Mouse (Mus musculus) hematopoietic stem cell, adult 5-6 weeks (primary cell): Measurements from ENCODE around the gene Slfn2. TPM values are rescaled to one million over a fixed set of nuclear protein-coding genes. Genes with fewer than 3 reads are reported as not detected.

Experiments used
- total RNA-seq: library from RNA; stranded (forward); fragments of 172-1452, 232-1000 nt; gene quantifications from 2 replicates; pipeline ENCODE4 v1.2.3, GENCODE M21; 2017

Gene Slfn2
- total RNA-seq, 1 experiment from 2014 or later = 37.2 TPM

Other genes with a start within 250 kb of the Slfn2 start
- 15.8 and 18.8 TPM in 2 replicates for gene Rffl, start 193.9 kb upstream of the Slfn2 start, total RNA-seq
- 15.2 and 21.4 TPM in 2 replicates for gene Rad51d, start 174.5 kb upstream of the Slfn2 start, total RNA-seq
- gene Fndc8, start 173.0 kb upstream of the Slfn2 start, total RNA-seq = not detected in 2 replicates
- gene Nle1, start 156.7 kb upstream of the Slfn2 start, total RNA-seq = 28.5 and 30.5 TPM in 2 replicates
- gene Unc45b, start 154.6 kb upstream of the Slfn2 start, total RNA-seq = 0.15 and 1.6 TPM in 2 replicates
- 14.1 and 30.8 TPM in 2 replicates for gene Slfn5, start 113.8 kb upstream of the Slfn2 start, total RNA-seq
- 50.1 and 52.5 TPM in 2 replicates for gene Slfn9, start 73.3 kb upstream of the Slfn2 start, total RNA-seq
- gene Slfn8, start 44.3 kb upstream of the Slfn2 start, total RNA-seq = 44.3 and 56.4 TPM in 2 replicates
- gene Slfn1, start 51.7 kb downstream of the Slfn2 start, total RNA-seq = 13.5 and 24.0 TPM in 2 replicates
- 13.2 and 31.0 TPM in 2 replicates for gene Slfn4, start 110.1 kb downstream of the Slfn2 start, total RNA-seq
- 25.6 and 32.5 TPM in 2 replicates for gene Slfn3, start 126.2 kb downstream of the Slfn2 start, total RNA-seq
- gene Slfn14, start 221.6 kb downstream of the Slfn2 start, total RNA-seq = not detected in 2 replicates
- 57.6 and 58.0 TPM in 2 replicates for gene Ap2b1, start 233.9 kb downstream of the Slfn2 start, total RNA-seq
- gene Pex12, start 237.5 kb downstream of the Slfn2 start, total RNA-seq = 10.3 and 10.4 TPM in 2 replicates